Mouse (Mus musculus) lung, postnatal 0 days (tissue): ENCODE data around the gene Cacna2d2. TPM values are rescaled to one million over a fixed set of nuclear protein-coding genes. Genes with fewer than 3 reads are reported as not detected.

Source experiments
- ATAC-seq: fragments of 200-750 bp; cut with Nextera tagmentation; 2 replicates; pipeline ENCODE4 v1.8.0; 2017; ENCODE audit warnings: moderate library complexity
- DNase-seq: peaks from one replicate; pipeline ENCODE4 v3.0.0-alpha.2; 2016; ENCODE audit warnings: low spot score
- H3K27ac ChIP-seq: fragments of 300-500 bp; sonication (generic); 2 replicates; pipeline ENCODE4 v1.5.1; 2014; ENCODE audit warnings: antibody characterized with exemption, mild to moderate bottlenecking, low read length, mixed read lengths
- H3K27me3 ChIP-seq: fragments of 300-500 bp; sonication (generic); replicated peaks from 2 replicates; pipeline ENCODE4 v1.6.1; 2014; ENCODE audit warnings: low read length, mixed read lengths; ENCODE audit not compliant: insufficient read depth
- H3K36me3 ChIP-seq: fragments of 300-500 bp; sonication (generic); 2 replicates; pipeline ENCODE4 v1.6.1; 2014; ENCODE audit warnings: low read length, mixed read lengths; ENCODE audit not compliant: insufficient read depth
- H3K4me1 ChIP-seq: fragments of 300-500 bp; sonication (generic); 2 replicates; pipeline ENCODE4 v1.6.1; 2014; ENCODE audit warnings: antibody characterized with exemption, low read depth, low read length, mixed read lengths; ENCODE audit not compliant: insufficient read depth
- H3K4me2 ChIP-seq: fragments of 300-500 bp; sonication (generic); replicated peaks from 2 replicates; pipeline ENCODE4 v1.6.1; 2014; ENCODE audit warnings: low read depth, mild to moderate bottlenecking, low read length, moderate library complexity, mixed read lengths
- H3K4me3 ChIP-seq: fragments of 300-500 bp; sonication (generic); 2 replicates; pipeline ENCODE4 v1.5.1; 2014; ENCODE audit warnings: low read depth, low read length
- H3K9ac ChIP-seq: fragments of 300-500 bp; sonication (generic); replicated peaks from 2 replicates; pipeline ENCODE4 v1.6.1; 2014; ENCODE audit warnings: low read depth, mild to moderate bottlenecking
- H3K9me3 ChIP-seq: fragments of 300-500 bp; sonication (generic); 2 replicates; pipeline ENCODE4 v1.6.1; 2016; ENCODE audit warnings: low read length, mixed read lengths
- CTCF ChIP-seq: IDR thresholded peaks from 2 replicates; pipeline ENCODE4 v1.5.1; 2016; ENCODE audit warnings: antibody characterized with exemption, mild to moderate bottlenecking
- EP300 ChIP-seq: IDR thresholded peaks from 2 replicates; pipeline ENCODE4 v1.6.1; 2016; ENCODE audit warnings: antibody characterized with exemption, mild to moderate bottlenecking, control low read depth
- WGBS: fragments of 180-500 bp; shearing (Covaris S2); extraction: QIAGEN DNeasy Blood & Tissue Kit; methylation state at CpG from one replicate; pipeline ENCODE4 v1.1.7; 2014; 5-methylcytosine and 5-hydroxymethylcytosine counted together
- polyA plus RNA-seq: library from polyadenylated mRNA; unstranded; fragments of >200 nt; fragmentation: Nextera tagmentation; extraction: Ambion mirVana; gene quantifications from 2 replicates; pipeline ENCODE4 v1.2.1, GENCODE M21; 2015

Cacna2d2 gene
- polyA plus RNA-seq, 1 experiment from 2014 or later = 0.04 TPM

GRCm38 (mm10) chr9:107504662-107505537 lies 105.5 kb downstream of the Cacna2d2 start:
- no peaks in the 10 kb centered on the region for H3K36me3 ChIP-seq
- ATAC-seq (no peak), DNase-seq (no peak)
- H3K27me3 ChIP-seq = no peaks in the 10 kb centered on the region
- TF ChIP-seq CTCF (no peak), EP300 (no peak)
- no peak overlapping the region for H3K9ac ChIP-seq
- no peak overlapping the region for H3K27ac ChIP-seq
- 69% methylated on average over 19 of the region's 19 CpGs for WGBS
- no peaks in the 10 kb centered on the region for H3K4me1 ChIP-seq
- H3K4me3 ChIP-seq = no peak overlapping the region
- H3K9me3 ChIP-seq = no peaks in the 10 kb centered on the region
- H3K4me2 ChIP-seq = no peak overlapping the region

- H3K4me1 ChIP-seq = no peaks in the 10 kb centered on the region
- no peaks in the 10 kb centered on the region for H3K36me3 ChIP-seq
- H3K9me3 ChIP-seq = no peaks in the 10 kb centered on the region
- no peak overlapping the region for H3K4me3 ChIP-seq
- 53% methylated on average over 10 of the region's 10 CpGs for WGBS
- H3K9ac ChIP-seq = no peak overlapping the region
- no peak for ATAC-seq
- H3K4me2 ChIP-seq = no peak overlapping the region
- no peak overlapping the region for H3K27ac ChIP-seq
- no peak for DNase-seq
- TF ChIP-seq EP300 = no peak
- no peak for TF ChIP-seq CTCF
- no peaks in the 10 kb centered on the region for H3K27me3 ChIP-seq
These were observed 108.9 kb downstream of the Cacna2d2 start for GRCm38 (mm10) chr9:107508266-107508665.

- ATAC-seq = no peak
These were observed 111.1 kb downstream of the Cacna2d2 start for GRCm38 (mm10) chr9:107510384-107511100.

DNA sequence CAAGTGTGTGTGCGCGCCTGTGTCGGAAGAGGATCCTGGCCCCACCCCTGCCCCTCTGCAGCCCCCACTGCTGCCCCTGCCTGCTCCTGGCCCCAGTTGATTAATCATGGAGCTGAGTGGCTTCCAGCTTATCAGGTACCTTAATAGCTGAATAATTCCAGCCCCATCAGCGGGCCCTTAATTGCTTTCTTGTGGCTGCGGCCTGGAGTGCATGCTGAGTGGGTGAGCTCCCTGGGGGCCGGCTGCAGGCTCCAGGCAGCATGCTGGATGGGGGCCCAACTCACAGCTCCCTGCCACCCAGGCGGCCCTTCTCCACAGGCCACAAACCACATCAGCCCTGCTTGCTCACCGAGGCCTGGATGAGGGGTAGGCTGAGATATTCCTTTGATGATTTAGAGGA lies 112.0 kb downstream of the Cacna2d2 start:
- Histone ChIP-seq H3K4me1 (no peaks in the 10 kb centered on the region), H3K4me2 (no peak overlapping the region), H3K27ac (no peak overlapping the region), H3K27me3 (no peaks in the 10 kb centered on the region), H3K36me3 (no peaks in the 10 kb centered on the region), H3K9me3 (no peaks in the 10 kb centered on the region), H3K4me3 (no peak overlapping the region), H3K9ac (no peak overlapping the region)
- DNase-seq = no peak
- no peak for TF ChIP-seq EP300
- TF ChIP-seq CTCF = no peak
- 44% methylated on average over 8 of the region's 8 CpGs for WGBS
- no peak for ATAC-seq

More at GRCm38 (mm10) chr9:107510384-107511100, 111.1 kb downstream of the Cacna2d2 start:
- TF ChIP-seq CTCF (no peak), EP300 (no peak)
- Histone ChIP-seq H3K4me1 (no peaks in the 10 kb centered on the region), H3K36me3 (no peaks in the 10 kb centered on the region), H3K4me3 (no peak overlapping the region), H3K27me3 (no peaks in the 10 kb centered on the region), H3K9ac (no peak overlapping the region), H3K9me3 (no peaks in the 10 kb centered on the region), H3K4me2 (no peak overlapping the region), H3K27ac (no peak overlapping the region)
- 71% methylated on average over 14 of the region's 14 CpGs for WGBS
- no peak for DNase-seq

DNA sequence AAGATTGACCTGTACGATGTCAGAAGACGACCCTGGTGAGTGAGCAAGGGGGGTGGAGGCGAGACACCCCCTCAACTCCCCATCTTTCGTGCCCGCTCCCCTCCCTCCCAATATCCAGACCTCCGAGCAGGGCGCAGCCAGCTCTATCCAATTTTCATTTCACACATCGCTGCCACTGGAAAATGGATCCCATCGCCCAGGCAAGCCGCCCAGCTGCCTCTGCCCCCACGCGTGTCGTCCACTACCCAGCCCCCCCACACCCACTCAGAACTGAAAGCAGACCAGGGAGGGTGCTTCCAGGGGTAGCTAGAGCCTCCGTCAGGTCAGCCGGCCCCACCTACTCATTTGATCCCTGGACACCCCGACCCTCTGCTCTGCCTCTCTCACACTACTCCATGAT lies 112.9 kb downstream of the Cacna2d2 start:
- ATAC-seq = no peak
- H3K9ac ChIP-seq = no peak overlapping the region
- 76% methylated on average over 16 of the region's 16 CpGs for WGBS

DNA sequence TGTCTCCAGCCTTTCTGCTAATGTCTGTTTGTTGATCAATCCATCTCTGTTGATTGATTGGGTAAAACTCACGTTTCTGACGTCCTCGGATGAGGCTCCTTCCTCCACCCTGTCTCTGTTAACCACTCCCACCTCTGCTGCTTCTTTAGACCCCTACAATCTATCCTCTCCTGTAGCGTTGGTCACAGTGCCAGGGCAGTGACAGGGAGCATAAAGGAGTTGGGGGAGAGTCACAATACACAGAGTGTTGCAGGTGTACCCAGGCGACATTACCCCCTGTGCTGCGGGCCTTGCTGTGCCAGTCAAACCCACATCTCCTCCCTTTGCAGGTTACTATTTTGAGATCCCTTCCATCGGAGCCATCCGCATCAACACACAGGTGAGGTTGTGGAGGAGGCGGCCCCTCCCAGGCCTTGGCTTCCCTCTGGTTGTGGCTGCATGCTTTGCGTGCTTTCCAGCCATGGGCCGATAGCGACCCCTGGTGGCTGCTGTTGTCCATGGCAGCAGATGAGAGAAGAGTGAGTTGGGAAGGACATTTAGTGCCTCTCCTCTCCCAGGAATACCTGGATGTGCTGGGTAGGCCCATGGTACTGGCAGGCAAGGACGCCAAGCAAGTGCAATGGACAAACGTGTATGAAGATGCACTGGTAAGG lies 115.0 kb downstream of the Cacna2d2 start:
- Histone ChIP-seq H3K9ac (no peak overlapping the region), H3K4me2 (no peak overlapping the region), H3K4me3 (no peak overlapping the region), H3K9me3 (no peaks in the 10 kb centered on the region), H3K36me3 (no peaks in the 10 kb centered on the region), H3K27ac (no peak overlapping the region), H3K4me1 (no peaks in the 10 kb centered on the region), H3K27me3 (no peaks in the 10 kb centered on the region)
- TF ChIP-seq EP300 = no peak
- TF ChIP-seq CTCF = peak; percentile 100
- ATAC-seq (peak; percentile 44; the same call in 1 of the 2 replicates), DNase-seq (peak; percentile 81)
- 9% methylated on average over 14 of the region's 14 CpGs for WGBS

More for the DNA sequence above, 112.9 kb downstream of the Cacna2d2 start:
- TF ChIP-seq CTCF (no peak), EP300 (no peak)
- no peaks in the 10 kb centered on the region for H3K27me3 ChIP-seq
- no peak overlapping the region for H3K4me3 ChIP-seq
- no peak for DNase-seq
- H3K4me2 ChIP-seq = no peak overlapping the region
- H3K27ac ChIP-seq = no peak overlapping the region
- no peaks in the 10 kb centered on the region for H3K4me1 ChIP-seq
- H3K36me3 ChIP-seq = no peaks in the 10 kb centered on the region
- H3K9me3 ChIP-seq = no peaks in the 10 kb centered on the region
